Mouse (Mus musculus) CH12.LX (cell line): Measurements from ENCODE around the gene Cdk5rap3. TPM values are rescaled to one million over a fixed set of nuclear protein-coding genes. Genes with fewer than 3 reads are reported as not detected.
A peak's percentile ranks its signal among the peaks of the same experiment; 100 is the strongest.

Source experiments
- DNase-seq: peaks from one replicate; pipeline ENCODE4 v3.0.0-alpha.2; 2013; ENCODE audit errors: extremely low read depth
- H3K27ac ChIP-seq: 2 replicates; pipeline ENCODE4 v1.5.1; 2012; ENCODE audit warnings: low read depth, mild to moderate bottlenecking, control low read depth, moderate library complexity; ENCODE audit not compliant: insufficient read depth
- H3K27me3 ChIP-seq: replicated peaks from 2 replicates; pipeline ENCODE3; 2012; ENCODE audit warnings: inconsistent platforms
- H3K36me3 ChIP-seq, 2 experiments: replicated peaks in 1 of 2; 2 replicates each; pipeline versions ENCODE3 to v1.6.1; 2012; ENCODE audit warnings: inconsistent platforms in 1 of 2, low read length in 1 of 2, mild to moderate bottlenecking in 1 of 2, mixed read lengths in 1 of 2, moderate library complexity in 1 of 2; ENCODE audit not compliant: control insufficient read depth in 1 of 2, insufficient read depth in 1 of 2
- H3K4me1 ChIP-seq, 2 experiments: 2 replicates each; pipeline ENCODE4 v1.6.1; 2012; ENCODE audit warnings: inconsistent platforms in 1 of 2, moderate library complexity in 1 of 2; ENCODE audit not compliant: insufficient read depth in 2 of 2, control insufficient read depth in 1 of 2
- H3K4me2 ChIP-seq: 2 replicates; pipeline ENCODE4 v1.6.1; 2012; ENCODE audit warnings: low read depth, mild to moderate bottlenecking, control low read depth; ENCODE audit not compliant: poor library complexity, insufficient read depth, severe bottlenecking
- H3K4me3 ChIP-seq, 3 experiments: fragments of 150-350 bp in 1 of 3; sonication (generic) in 1 of 3; replicated peaks in 1 of 3; 2 replicates each; pipeline versions ENCODE3 to v1.5.1; 2011 to 2012; ENCODE audit warnings: low read depth in 2 of 3, low read length in 2 of 3, mild to moderate bottlenecking in 2 of 3, moderate library complexity in 2 of 3, control low read depth in 1 of 3, improper control_type of control experiment in 1 of 3, inconsistent platforms in 1 of 3, mixed read lengths in 1 of 3; ENCODE audit not compliant: poor library complexity in 1 of 3
- H3K79me2 ChIP-seq: replicated peaks from 2 replicates; pipeline ENCODE4 v1.6.1; 2012; ENCODE audit warnings: mild to moderate bottlenecking, moderate library complexity; ENCODE audit not compliant: control insufficient read depth, poor library complexity, insufficient read depth, severe bottlenecking; ENCODE audit errors: extremely low read depth
- H3K9ac ChIP-seq: 2 replicates; pipeline ENCODE4 v1.6.1; 2012; ENCODE audit warnings: low read depth, mild to moderate bottlenecking, control low read depth, moderate library complexity; ENCODE audit not compliant: insufficient read depth
- H3K9me3 ChIP-seq: replicated peaks from 2 replicates; pipeline ENCODE3; 2012; ENCODE audit warnings: low read length, inconsistent platforms, mixed read lengths
- BHLHE40 ChIP-seq: IDR thresholded peaks from 2 replicates; pipeline ENCODE4 v1.6.1; 2011; ENCODE audit warnings: mild to moderate bottlenecking, low read depth, low read length, improper control_type of control experiment
- CHD1 ChIP-seq: IDR thresholded peaks from 2 replicates; pipeline ENCODE4 v1.6.1; 2012; ENCODE audit warnings: low read depth, low read length, improper control_type of control experiment, inconsistent platforms
- CTCF ChIP-seq, 2 experiments: IDR thresholded peaks in 1 of 2; conservative IDR thresholded peaks in 1 of 2; 2 replicates each; pipeline ENCODE4 v1.5.1; 2011 to 2012; ENCODE audit warnings: low read depth in 2 of 2, low read length in 2 of 2, improper control_type of control experiment in 1 of 2, inconsistent platforms in 1 of 2, mild to moderate bottlenecking in 1 of 2, moderate library complexity in 1 of 2
- ELF1 ChIP-seq: IDR thresholded peaks from 2 replicates; pipeline ENCODE4 v1.6.1; 2014; ENCODE audit warnings: low read depth, mild to moderate bottlenecking, inconsistent platforms, low read length, improper control_type of control experiment
- IRF4 ChIP-seq: IDR thresholded peaks from 2 replicates; pipeline ENCODE4 v1.6.1; 2014; ENCODE audit warnings: low read depth, mild to moderate bottlenecking, inconsistent platforms, low read length, improper control_type of control experiment
- JUND ChIP-seq: conservative IDR thresholded peaks from 2 replicates; pipeline ENCODE4 v1.6.1; 2011; ENCODE audit warnings: low read depth, low read length, improper control_type of control experiment
- KAT2A ChIP-seq: IDR thresholded peaks from 2 replicates; pipeline ENCODE4 v1.6.1; 2012; ENCODE audit warnings: low read length, improper control_type of control experiment, inconsistent platforms; ENCODE audit not compliant: insufficient replicate concordance
- MAFK ChIP-seq: IDR thresholded peaks from 2 replicates; pipeline ENCODE4 v1.6.1; 2011; ENCODE audit warnings: low read length, improper control_type of control experiment; ENCODE audit not compliant: insufficient replicate concordance
- MAX ChIP-seq: IDR thresholded peaks from 2 replicates; pipeline ENCODE4 v1.6.1; 2011; ENCODE audit warnings: low read length, improper control_type of control experiment
- MEF2A ChIP-seq: IDR thresholded peaks from 2 replicates; pipeline ENCODE4 v1.6.1; 2014; ENCODE audit warnings: low read depth, mild to moderate bottlenecking, inconsistent platforms, low read length, improper control_type of control experiment, borderline replicate concordance
- MXI1 ChIP-seq: IDR thresholded peaks from 2 replicates; pipeline ENCODE4 v1.6.1; 2011; ENCODE audit warnings: mild to moderate bottlenecking, low read depth, low read length, improper control_type of control experiment
- MYC ChIP-seq: IDR thresholded peaks from 2 replicates; pipeline ENCODE4 v1.6.1; 2011; ENCODE audit warnings: low read depth, mild to moderate bottlenecking, improper control_type of control experiment, low read length
- NRF1 ChIP-seq: IDR thresholded peaks from 2 replicates; pipeline ENCODE4 v1.6.1; 2014; ENCODE audit warnings: low read depth, mild to moderate bottlenecking, inconsistent platforms, low read length, improper control_type of control experiment, moderate library complexity
- PAX5 ChIP-seq: IDR thresholded peaks from 2 replicates; pipeline ENCODE4 v1.6.1; 2012; ENCODE audit warnings: low read length, inconsistent platforms, mixed read lengths
- POLR2AphosphoS2 ChIP-seq: IDR thresholded peaks from 2 replicates; pipeline ENCODE4 v1.6.1; 2011; ENCODE audit warnings: low read depth, low read length, improper control_type of control experiment
- RAD21 ChIP-seq: IDR thresholded peaks from 2 replicates; pipeline ENCODE4 v1.6.1; 2011; ENCODE audit warnings: low read depth, mild to moderate bottlenecking, low read length, improper control_type of control experiment, moderate library complexity
- SIN3A ChIP-seq: IDR thresholded peaks from 2 replicates; pipeline ENCODE4 v1.6.1; 2012; ENCODE audit warnings: low read length, improper control_type of control experiment, inconsistent platforms
- SMC3 ChIP-seq: IDR thresholded peaks from 2 replicates; pipeline ENCODE4 v1.6.1; 2011; ENCODE audit warnings: low read depth, low read length, improper control_type of control experiment
- TBP ChIP-seq: conservative IDR thresholded peaks from 2 replicates; pipeline ENCODE4 v1.6.1; 2011; ENCODE audit warnings: low read depth, low read length, improper control_type of control experiment
- TCF12 ChIP-seq: IDR thresholded peaks from 2 replicates; pipeline ENCODE4 v1.6.1; 2014; ENCODE audit warnings: low read depth, mild to moderate bottlenecking, inconsistent platforms, low read length, improper control_type of control experiment
- UBTF ChIP-seq: IDR thresholded peaks from 2 replicates; pipeline ENCODE4 v1.6.1; 2012; ENCODE audit warnings: low read depth, mild to moderate bottlenecking, inconsistent platforms, low read length, improper control_type of control experiment, moderate library complexity
- USF1 ChIP-seq: IDR thresholded peaks from 2 replicates; pipeline ENCODE4 v1.6.1; 2014; ENCODE audit warnings: low read depth, mild to moderate bottlenecking, inconsistent platforms, low read length, improper control_type of control experiment
- ZC3H11A ChIP-seq: IDR thresholded peaks from 2 replicates; pipeline ENCODE4 v1.6.1; 2012; ENCODE audit warnings: low read depth, mild to moderate bottlenecking, inconsistent platforms, low read length, improper control_type of control experiment
- ZMIZ1 ChIP-seq: IDR thresholded peaks from 2 replicates; pipeline ENCODE4 v1.6.1; 2012; ENCODE audit warnings: low read depth, mild to moderate bottlenecking, inconsistent platforms, low read length, improper control_type of control experiment
- ZNF384 ChIP-seq: IDR thresholded peaks from 2 replicates; pipeline ENCODE4 v1.6.1; 2012; ENCODE audit warnings: low read depth, low read length, improper control_type of control experiment, inconsistent platforms
- dilution Hi-C: fragments of 300-500 bp; cut with MboI; formaldehyde crosslinking; loops from 2 replicates; pipeline ENCODE4 v1.14.3; 2020; ENCODE audit warnings: low sequenced_read_pairs; ENCODE audit not compliant: extremely low pct_unique_long_range_greater_than_20kb, extremely low pct_ligation_motif_present
- in situ Hi-C: fragments of 300-500 bp; cut with MboI; formaldehyde crosslinking; loops from 3 replicates; pipeline ENCODE4 v1.14.3; 2019; ENCODE audit warnings: low sequenced_read_pairs, low pct_ligation_motif_present, low pct_unique_long_range_greater_than_20kb, mixed read lengths
- polyA plus RNA-seq: library from polyadenylated mRNA; unstranded; fragments of >175 nt; gene quantifications from 2 replicates; pipeline ENCODE4 v1.2.1, GENCODE M21; 2012; ENCODE audit warnings: low read depth; ENCODE audit not compliant: insufficient read length
- total RNA-seq, 2 experiments: library from RNA; depleted of rRNA; stranded (reverse); fragments of 300-350 nt in 1 of 2; fragments of >200 nt in 1 of 2; gene quantifications; 2 replicates each; pipeline ENCODE4 v1.2.3; 2012 to 2014

Cdk5rap3 gene
- total and polyA plus RNA-seq, 3 experiments: 61.6 to 112 (median 70.3) TPM

DNA sequence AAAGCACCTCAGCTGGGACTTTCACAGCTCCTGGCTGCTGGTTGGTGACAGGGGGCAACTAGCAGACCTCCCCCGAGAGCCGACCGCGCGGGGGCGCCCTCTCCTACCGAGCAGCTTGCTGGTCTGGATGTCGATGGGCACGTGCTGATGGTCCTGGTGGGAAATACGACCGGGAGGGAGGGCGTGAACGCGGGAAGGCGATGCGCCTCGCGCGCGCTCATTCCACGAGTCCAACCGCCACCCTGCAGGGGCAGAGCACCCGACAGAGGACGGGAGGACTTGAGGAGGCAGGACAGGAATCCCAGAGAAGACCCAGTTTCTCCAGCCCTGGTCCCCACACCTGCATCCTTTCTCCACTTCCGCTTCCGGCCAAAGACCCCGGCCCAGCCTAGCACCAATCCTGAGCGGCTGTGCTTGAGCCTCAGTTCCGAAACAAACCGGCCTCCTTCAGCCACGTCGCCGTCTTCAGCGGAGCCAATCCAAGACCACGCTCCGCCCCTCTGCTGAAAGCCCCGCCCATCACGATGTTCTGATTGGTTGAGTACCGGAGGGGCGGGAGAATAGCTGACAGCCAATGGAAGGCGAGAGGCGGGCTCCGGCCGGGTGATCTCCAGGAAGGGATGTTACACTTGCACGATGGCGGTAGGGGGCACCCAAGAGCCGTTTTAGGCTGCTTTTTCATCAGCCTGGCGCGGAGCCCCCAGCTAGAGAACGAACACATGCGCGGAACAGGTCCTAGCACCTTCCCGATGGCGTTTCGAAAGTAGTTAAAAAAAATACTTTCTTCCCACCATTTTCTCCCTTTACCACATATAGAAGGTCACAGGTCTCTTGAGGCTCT, at the start of gene Cdk5rap3 (continued):
- 0 out of 2 replicates have a peak, but pooled peaks have one; percentile 23 for TF ChIP-seq KAT2A

DNA sequence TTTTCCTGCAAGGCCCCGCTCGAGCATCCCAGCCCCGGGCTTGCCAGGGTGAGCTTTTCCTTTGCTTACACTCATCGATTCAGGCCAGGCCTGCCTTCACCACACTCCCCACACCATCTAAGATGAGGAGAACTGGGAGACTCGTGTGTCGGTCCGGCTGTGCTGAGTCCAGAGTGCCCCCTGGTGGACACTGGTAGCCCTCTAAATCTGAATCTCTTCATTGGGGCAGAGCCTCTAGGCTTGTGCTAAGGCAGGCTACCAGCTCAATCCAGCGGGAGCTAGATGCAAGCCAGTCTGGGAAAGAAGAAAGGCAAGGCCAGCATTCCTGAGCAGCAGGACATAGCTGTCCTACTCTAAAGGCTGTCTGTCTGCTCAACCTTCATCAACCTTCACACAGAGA, 47.3 kb upstream of the Cdk5rap3 start:
- no peaks in the 10 kb centered on the region for H3K27me3 ChIP-seq
- peaks cover 12% of the 10 kb centered on the region for H3K79me2 ChIP-seq
- H3K27ac ChIP-seq: no peak overlapping the region
- no peak overlapping the region for H3K4me3 ChIP-seq
- H3K4me1 ChIP-seq: peaks cover 8 to 44% of the 10 kb centered on the region in 2 experiments
- DNase-seq: peak; percentile 87
- in situ Hi-C loops (loop anchor here (5.0 kb wide), 1 partner anchor 36 kb away; the partner anchor contains the start of gene Prr15l), dilution Hi-C loops (no loop called here)
- H3K9me3 ChIP-seq: no peaks in the 10 kb centered on the region
- peaks cover 48 to 69% of the 10 kb centered on the region in 2 experiments for H3K36me3 ChIP-seq
- no peak overlapping the region for H3K9ac ChIP-seq
- H3K4me2 ChIP-seq: no peak overlapping the region
- TF ChIP-seq NRF1: no peak
- peak; percentile 70 to 94 for TF ChIP-seq CTCF (conservative IDR thresholded peaks at IDR 0.05 in 1 of 2, IDR thresholded peaks at IDR 0.05 in 1 of 2; ENCODE audit: low read depth in 2 of 2, low read length in 2 of 2)
- no peak for TF ChIP-seq SIN3A
- peak; percentile 45; the same call in 1 of the 2 replicates for TF ChIP-seq MXI1
- TF ChIP-seq TCF12: 0 out of 2 replicates have a peak, but pooled peaks have one; percentile 57
- TF ChIP-seq BHLHE40: no peak
- TF ChIP-seq MAX: no peak
- TF ChIP-seq USF1: no peak
- peak; percentile 69 for TF ChIP-seq RAD21
- 0 out of 2 replicates have a peak, but pooled peaks have one; percentile 17 for TF ChIP-seq ZMIZ1
- 0 out of 2 replicates have a peak, but pooled peaks have one; percentile 8 for TF ChIP-seq JUND
- peak; percentile 42; the same call in 1 of the 2 replicates for TF ChIP-seq ZNF384
- peak; percentile 64; the same call in 1 of the 2 replicates for TF ChIP-seq IRF4
- TF ChIP-seq SMC3: peak; percentile 88
- no peak for TF ChIP-seq UBTF
- TF ChIP-seq MYC: peak; percentile 62; the same call in 1 of the 2 replicates
- TF ChIP-seq TBP: no peak
- no peak for TF ChIP-seq MAFK
- TF ChIP-seq PAX5: no peak
- TF ChIP-seq POLR2AphosphoS2: no peak
- TF ChIP-seq ZC3H11A: no peak
- TF ChIP-seq MEF2A: no peak
- no peak for TF ChIP-seq ELF1
- no peak for TF ChIP-seq CHD1
